Mouse (Mus musculus) liver, adult 2 months (tissue): ENCODE measurements around the gene Wasf1. TPM values are rescaled to one million over a fixed set of nuclear protein-coding genes. Genes with fewer than 3 reads are reported as not detected.

Experiments used
- DNase-seq: peaks from one replicate; pipeline ENCODE4 v3.0.0-alpha.2; 2011; ENCODE audit warnings: low read depth, low spot score; ENCODE audit errors: extremely low read depth
- H3K27ac ChIP-seq: fragments of 200-500 bp; replicated peaks from 2 replicates; pipeline ENCODE4 v1.5.1; 2012; ENCODE audit warnings: low read depth, mild to moderate bottlenecking, control low read depth, inconsistent platforms, low read length; ENCODE audit not compliant: insufficient read depth
- H3K27me3 ChIP-seq: fragments of 200-500 bp; 2 replicates; pipeline ENCODE4 v1.6.1; 2012; ENCODE audit warnings: mild to moderate bottlenecking, moderate library complexity, low read length, inconsistent platforms; ENCODE audit not compliant: control insufficient read depth, insufficient read depth
- H3K36me3 ChIP-seq: fragments of 200-500 bp; 2 replicates; pipeline ENCODE4 v1.6.1; 2012; ENCODE audit warnings: low read length, inconsistent platforms; ENCODE audit not compliant: control insufficient read depth, insufficient read depth
- H3K4me1 ChIP-seq: fragments of 200-500 bp; 2 replicates; pipeline ENCODE4 v1.6.1; 2011; ENCODE audit warnings: low read length; ENCODE audit not compliant: control insufficient read depth, insufficient read depth
- H3K4me3 ChIP-seq: fragments of 200-500 bp; 2 replicates; pipeline ENCODE4 v1.5.1; 2011; ENCODE audit warnings: low read depth, mild to moderate bottlenecking, control low read depth, low read length, moderate library complexity; ENCODE audit not compliant: insufficient read depth
- H3K79me2 ChIP-seq: fragments of 200-500 bp; 2 replicates; pipeline ENCODE4 v1.6.1; 2012; ENCODE audit warnings: inconsistent platforms, mild to moderate bottlenecking, low read length, moderate library complexity; ENCODE audit not compliant: control insufficient read depth, insufficient read depth
- H3K9ac ChIP-seq: fragments of 200-500 bp; 2 replicates; pipeline ENCODE4 v1.6.1; 2012; ENCODE audit warnings: low read depth, mild to moderate bottlenecking, control low read depth, inconsistent platforms, low read length
- CTCF ChIP-seq: fragments of 200-500 bp; IDR thresholded peaks from 2 replicates; pipeline ENCODE4 v1.5.1; 2011; ENCODE audit warnings: low read depth, low read length, control low read depth
- POLR2A ChIP-seq: fragments of 200-500 bp; IDR thresholded peaks from 2 replicates; pipeline ENCODE4 v1.6.1; 2011; ENCODE audit warnings: low read length, control low read depth; ENCODE audit not compliant: insufficient read depth; ENCODE audit errors: extremely low read depth
- WGBS: fragments of 180-500 bp; shearing (Covaris S2); methylation state at CpG from one replicate; pipeline ENCODE4 v1.1.7; 2018; 5-methylcytosine and 5-hydroxymethylcytosine counted together
- polyA plus RNA-seq: library from polyadenylated mRNA; depleted of rRNA; stranded (reverse); fragments of >200 nt; gene quantifications from 2 replicates; pipeline ENCODE4 v1.2.3, GENCODE M21; 2012
- total RNA-seq: library from RNA; depleted of rRNA; stranded (reverse); fragments of >200 nt; gene quantifications from 2 replicates; pipeline ENCODE4 v1.2.3, GENCODE M21; 2014

The Wasf1 gene
- total and polyA plus RNA-seq, 2 experiments: 0.55 to 0.69 TPM

DNA sequence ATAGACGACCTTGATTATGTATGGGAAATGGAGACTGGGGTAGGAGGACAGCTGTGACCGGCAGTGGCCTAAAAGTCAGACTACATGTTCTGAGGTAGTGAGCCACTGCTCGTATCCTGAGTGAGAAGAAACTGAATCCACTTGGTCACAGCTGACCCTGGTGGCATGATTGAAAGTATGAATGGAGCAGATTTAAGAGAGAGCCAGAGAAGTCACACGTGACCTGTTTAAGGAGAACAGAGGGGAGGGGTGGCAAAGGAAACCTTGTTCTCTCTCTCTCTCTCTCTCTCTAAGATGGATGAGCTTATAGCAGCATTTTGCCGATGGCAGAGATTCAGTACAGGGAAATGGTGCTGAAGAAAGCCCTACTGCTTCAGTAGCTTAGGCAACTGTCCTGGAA lies 13.4 kb downstream of the Wasf1 start:
- Histone ChIP-seq H3K79me2 (no peaks in the 10 kb centered on the region; the same call in 1 of the 2 replicates), H3K4me1 (no peaks in the 10 kb centered on the region), H3K36me3 (no peaks in the 10 kb centered on the region), H3K9ac (no peak overlapping the region), H3K4me3 (no peak overlapping the region), H3K27me3 (no peaks in the 10 kb centered on the region), H3K27ac (no peak overlapping the region)
- DNase-seq: no peak
- no peak for TF ChIP-seq CTCF
- no peak for TF ChIP-seq POLR2A
- WGBS: 77% methylated on average over 5 of the region's 5 CpGs

DNA sequence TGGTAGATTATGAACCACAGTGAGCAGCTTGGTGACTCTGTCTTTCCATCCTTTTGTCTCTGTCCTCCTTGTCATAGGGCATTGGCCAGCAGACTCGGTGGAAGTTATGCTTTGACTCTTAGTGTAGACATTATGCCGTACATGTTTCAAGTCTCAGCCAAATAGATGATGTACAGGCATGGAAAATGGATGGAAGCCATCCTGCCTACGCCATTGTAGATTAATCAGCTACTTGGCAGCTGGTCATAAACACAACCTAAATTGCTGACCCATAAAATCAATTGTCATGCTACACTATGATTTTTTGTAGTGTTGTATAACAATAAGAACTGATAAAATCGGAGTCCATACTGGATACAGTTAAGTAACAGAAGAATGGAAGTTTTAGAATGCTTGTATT lies 18.5 kb downstream of the Wasf1 start:
- Histone ChIP-seq H3K27me3 (no peaks in the 10 kb centered on the region), H3K27ac (no peak overlapping the region), H3K9ac (no peak overlapping the region), H3K4me1 (no peaks in the 10 kb centered on the region), H3K4me3 (no peak overlapping the region), H3K79me2 (no peaks in the 10 kb centered on the region; the same call in 1 of the 2 replicates), H3K36me3 (no peaks in the 10 kb centered on the region)
- WGBS: 82% methylated on average over 4 of the region's 4 CpGs
- TF ChIP-seq CTCF: no peak
- no peak for TF ChIP-seq POLR2A
- DNase-seq: no peak

DNA sequence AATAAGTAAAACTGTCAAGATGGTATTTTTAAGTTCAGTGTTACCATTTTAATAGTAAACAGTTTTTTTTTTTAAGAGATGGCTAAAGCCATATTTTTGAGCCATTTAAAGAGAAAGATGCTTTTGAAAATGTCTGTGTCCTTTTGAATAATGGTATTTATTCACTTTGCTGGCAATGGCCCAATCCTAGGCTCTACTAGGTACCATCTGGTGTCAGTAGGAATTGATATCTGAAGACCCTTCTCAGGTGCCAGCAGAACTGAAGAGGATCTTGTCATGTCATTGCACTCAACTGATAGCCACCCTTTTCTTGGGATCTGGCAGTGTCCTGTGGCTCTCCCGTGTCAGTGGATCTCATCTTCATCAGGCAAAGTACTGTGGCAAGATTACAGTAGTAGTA lies 22.9 kb downstream of the Wasf1 start:
- H3K27ac ChIP-seq: no peak overlapping the region
- H3K4me1 ChIP-seq: no peaks in the 10 kb centered on the region
- no peak overlapping the region for H3K9ac ChIP-seq
- no peaks in the 10 kb centered on the region for H3K27me3 ChIP-seq
- no peaks in the 10 kb centered on the region for H3K79me2 ChIP-seq
- no peak for TF ChIP-seq POLR2A
- no peak for TF ChIP-seq CTCF
- WGBS: 100% methylated on average over 1 of the region's 1 CpGs
- H3K4me3 ChIP-seq: no peak overlapping the region
- no peaks in the 10 kb centered on the region for H3K36me3 ChIP-seq
- DNase-seq: no peak

DNA sequence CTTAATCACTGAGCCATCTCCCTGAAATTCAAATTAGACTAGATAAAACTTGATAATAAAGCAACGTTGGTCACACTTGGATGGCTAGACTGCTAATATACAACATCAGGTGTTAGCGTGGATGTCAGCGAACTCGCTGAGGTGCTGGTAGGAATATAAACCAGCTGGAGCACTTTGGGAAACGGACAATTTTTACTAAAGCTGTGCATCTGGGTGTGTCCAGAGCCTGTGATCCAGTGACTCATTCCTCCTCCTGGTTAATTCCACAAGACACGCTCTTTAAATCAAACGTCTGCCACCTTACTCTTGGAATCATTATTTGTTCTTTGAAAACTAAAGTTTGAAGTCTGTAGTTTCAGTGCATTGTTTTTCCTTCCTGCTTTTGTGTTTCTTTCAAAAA lies 23.5 kb downstream of the Wasf1 start:
- 92% methylated on average over 7 of the region's 7 CpGs for WGBS
- Histone ChIP-seq H3K4me3 (no peak overlapping the region), H3K27ac (no peak overlapping the region), H3K36me3 (no peaks in the 10 kb centered on the region), H3K27me3 (no peaks in the 10 kb centered on the region), H3K79me2 (no peaks in the 10 kb centered on the region), H3K4me1 (no peaks in the 10 kb centered on the region), H3K9ac (no peak overlapping the region)
- TF ChIP-seq POLR2A: no peak
- TF ChIP-seq CTCF: no peak
- no peak for DNase-seq

DNA sequence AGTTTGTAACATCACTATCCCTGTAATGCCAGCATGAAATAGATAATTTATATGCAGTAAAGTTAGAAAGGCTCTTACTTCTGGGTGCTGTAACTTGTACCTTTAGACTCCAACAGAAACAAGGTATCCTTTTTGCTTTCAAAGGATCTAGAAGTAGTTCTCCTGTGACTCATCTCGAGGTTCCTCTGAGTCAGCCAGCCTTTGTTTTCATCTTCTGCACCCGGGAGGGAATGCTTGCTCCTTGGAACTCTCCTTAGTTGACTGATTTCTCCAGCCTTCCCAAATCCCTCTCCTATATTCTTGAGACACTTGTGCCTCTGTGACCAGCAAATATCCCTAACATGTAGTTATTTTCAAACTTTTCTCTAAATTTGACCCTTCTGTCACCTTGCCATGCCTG lies 25.3 kb downstream of the Wasf1 start:
- Histone ChIP-seq H3K27me3 (no peaks in the 10 kb centered on the region), H3K9ac (no peak overlapping the region), H3K27ac (no peak overlapping the region), H3K79me2 (no peaks in the 10 kb centered on the region), H3K36me3 (no peaks in the 10 kb centered on the region), H3K4me1 (no peaks in the 10 kb centered on the region), H3K4me3 (no peak overlapping the region)
- DNase-seq: no peak
- TF ChIP-seq POLR2A: no peak
- WGBS: 55% methylated on average over 2 of the region's 2 CpGs

DNA sequence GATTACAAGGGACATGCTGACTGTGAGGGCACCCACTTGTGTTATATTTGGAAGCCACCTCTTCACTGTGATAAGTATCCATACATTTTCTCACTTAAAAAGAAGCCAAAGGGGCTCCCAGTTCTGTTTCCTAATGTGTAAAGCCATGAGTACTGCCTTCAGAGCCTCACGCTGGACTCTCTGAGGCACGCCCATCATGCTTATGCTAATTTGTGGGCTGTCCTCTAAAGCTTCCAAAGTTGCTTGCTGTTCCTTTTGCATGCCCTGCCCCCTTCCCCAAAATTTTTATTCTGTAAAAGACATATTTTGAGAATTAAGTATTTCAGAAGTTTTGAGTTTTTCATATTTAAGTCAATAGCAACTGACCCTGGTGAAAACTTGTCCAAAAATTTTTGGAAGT lies 27.5 kb downstream of the Wasf1 start:
- Histone ChIP-seq H3K27me3 (no peaks in the 10 kb centered on the region), H3K79me2 (no peaks in the 10 kb centered on the region), H3K27ac (no peak overlapping the region), H3K4me1 (no peaks in the 10 kb centered on the region), H3K4me3 (no peak overlapping the region), H3K36me3 (no peaks in the 10 kb centered on the region), H3K9ac (no peak overlapping the region)
- WGBS: 95% methylated on average over 2 of the region's 2 CpGs
- TF ChIP-seq POLR2A: no peak
- TF ChIP-seq CTCF: no peak
- no peak for DNase-seq
